Mouse (Mus musculus) c-Kit-negative CD71-positive TER-119-positive erythroid progenitor cells, embryonic 14.5 days (primary cell): ENCODE data around the gene Ahcyl2.
A peak's percentile ranks its signal among the peaks of the same experiment; 100 is the strongest.

Source experiments
- DNase-seq: peaks from one replicate; pipeline ENCODE4 v3.0.0-alpha.2; 2013; ENCODE audit warnings: low read depth, low spot score

Gene Ahcyl2

GRCm38 (mm10) chr6:29913673-29914072, 145.9 kb downstream of the Ahcyl2 start:
- no peak for DNase-seq

- no peak for DNase-seq
Observed at GRCm38 (mm10) chr6:29914136-29914535, 146.3 kb downstream of the Ahcyl2 start.

GRCm38 (mm10) chr6:29915836-29916235, 148.0 kb downstream of the Ahcyl2 start:
- DNase-seq: no peak

GRCm38 (mm10) chr6:29916530-29917382, 148.9 kb downstream of the Ahcyl2 start, which contains the start of gene Strip2:
TSS of gene Strip2 (plus strand) at chr6:29917012.
- peak; percentile 71 for DNase-seq

- DNase-seq: no peak
Observed at GRCm38 (mm10) chr6:29917383-29917720, 149.5 kb downstream of the Ahcyl2 start.

GRCm38 (mm10) chr6:29917947-29918346, 150.1 kb downstream of the Ahcyl2 start:
- DNase-seq: no peak

GRCm38 (mm10) chr6:29923501-29923900, 155.7 kb downstream of the Ahcyl2 start:
- DNase-seq: no peak

GRCm38 (mm10) chr6:29925594-29926219, 157.9 kb downstream of the Ahcyl2 start:
- DNase-seq: no peak

- no peak for DNase-seq
Observed at GRCm38 (mm10) chr6:29930087-29930486, 162.3 kb downstream of the Ahcyl2 start.

GRCm38 (mm10) chr6:29930665-29931064, 162.9 kb downstream of the Ahcyl2 start:
- no peak for DNase-seq

- DNase-seq: no peak
Observed at GRCm38 (mm10) chr6:29931181-29931580, 163.4 kb downstream of the Ahcyl2 start.

- DNase-seq: no peak
Observed at GRCm38 (mm10) chr6:29935741-29936140, 167.9 kb downstream of the Ahcyl2 start.

GRCm38 (mm10) chr6:29940428-29940827, 172.6 kb downstream of the Ahcyl2 start:
- no peak for DNase-seq

GRCm38 (mm10) chr6:29941036-29941435, 173.2 kb downstream of the Ahcyl2 start:
- no peak for DNase-seq

GRCm38 (mm10) chr6:29944465-29944864, 176.7 kb downstream of the Ahcyl2 start:
- no peak for DNase-seq

- no peak for DNase-seq
Observed at GRCm38 (mm10) chr6:29946568-29946967, 178.8 kb downstream of the Ahcyl2 start.

GRCm38 (mm10) chr6:29947823-29948222, 180.0 kb downstream of the Ahcyl2 start:
- no peak for DNase-seq

GRCm38 (mm10) chr6:29956749-29957148, 188.9 kb downstream of the Ahcyl2 start:
- no peak for DNase-seq

GRCm38 (mm10) chr6:29958669-29959068, 190.9 kb downstream of the Ahcyl2 start:
- no peak for DNase-seq

GRCm38 (mm10) chr6:29961081-29961480, 193.3 kb downstream of the Ahcyl2 start:
- no peak for DNase-seq
